Mouse (Mus musculus) liver, postnatal 0 days (tissue): ENCODE data around the gene Snai1.

Experiments
- CTCF ChIP-seq: sonication (generic); IDR thresholded peaks from 2 replicates; pipeline ENCODE4 v1.5.1; 2016; ENCODE audit warnings: antibody characterized with exemption, low read depth
- EP300 ChIP-seq: IDR thresholded peaks from 2 replicates; pipeline ENCODE4 v1.6.1; 2016; ENCODE audit warnings: antibody characterized with exemption, low read depth, mild to moderate bottlenecking

- no peak for TF ChIP-seq CTCF
- no peak for TF ChIP-seq EP300
Measured at GRCm38 (mm10) chr2:167583161-167583952, 45.4 kb downstream of the Snai1 start.
